ENCODE assay signal across 16 mouse cellular contexts in genomic region chr2:33803083-33803615, GRCm38 (mm10).
DNase-seq lines count a peak whose midpoint lies in the region; ATAC-seq and TF ChIP-seq lines count a peak whose summit lies in the region.
"Had no signal": no experiment of that assay in that cellular context is flagged by ENCODE, and none has a peak within 500 bp of the region (broad histone marks: within the 10 kb centered on the region; RNA-seq: fewer than 3 reads in every experiment).

No protein-coding gene starts in this region.

- H3K36me3 ChIP-seq in hindbrain, postnatal 0 days (ENCODE audit: insufficient read depth, low read length), result peaks cover 14% of the 10 kb centered on the region
- H3K36me3 ChIP-seq in hindbrain, embryonic 13.5 days, result peaks cover 54% of the 10 kb centered on the region
- H3K36me3 ChIP-seq in forebrain, embryonic 16.5 days (ENCODE audit: control insufficient read depth, insufficient read depth), result peaks cover 5% of the 10 kb centered on the region; the same call in 1 of the 2 replicates
- H3K36me3 ChIP-seq: heart, embryonic 15.5 days had no signal

- H3K27ac ChIP-seq in hindbrain, postnatal 0 days, result peak overlapping the region; percentile 45; the same call in 1 of the 2 replicates
- H3K27ac ChIP-seq in hindbrain, embryonic 13.5 days, result no peak overlapping the region
- no peak overlapping the region for H3K27ac ChIP-seq in forebrain, embryonic 16.5 days (ENCODE audit: low read length)
- H3K27ac ChIP-seq: heart, adult 2 months; heart, embryonic 15.5 days; neural tube, embryonic 12.5 days had no signal

- no peak overlapping the region for H3K9ac ChIP-seq in hindbrain, postnatal 0 days (replicated peaks; ENCODE audit: low read length)
- no peak overlapping the region for H3K9ac ChIP-seq in hindbrain, embryonic 13.5 days
- H3K9ac ChIP-seq in forebrain, embryonic 16.5 days (replicated peaks; ENCODE audit: low read depth, low read length), result no peak overlapping the region
- H3K9ac ChIP-seq: heart, embryonic 15.5 days; lung, embryonic 14.5 days; neural tube, embryonic 12.5 days had no signal

- H3K4me2 ChIP-seq in hindbrain, postnatal 0 days (ENCODE audit: low read depth, low read length), result no peak overlapping the region
- no peak overlapping the region for H3K4me2 ChIP-seq in hindbrain, embryonic 13.5 days
- no peak overlapping the region for H3K4me2 ChIP-seq in forebrain, embryonic 16.5 days (ENCODE audit: low read length)
- H3K4me2 ChIP-seq: heart, embryonic 15.5 days; lung, embryonic 14.5 days; neural tube, embryonic 12.5 days had no signal

- H3K9me3 ChIP-seq in hindbrain, postnatal 0 days (ENCODE audit: low read length), result no peaks in the 10 kb centered on the region
- H3K9me3 ChIP-seq in hindbrain, embryonic 13.5 days, result no peaks in the 10 kb centered on the region
- no peaks in the 10 kb centered on the region for H3K9me3 ChIP-seq in forebrain, embryonic 16.5 days (ENCODE audit: control insufficient read depth, low read length)
- H3K9me3 ChIP-seq: heart, embryonic 15.5 days; neural tube, embryonic 12.5 days had no signal

- H3K4me3 ChIP-seq in hindbrain, postnatal 0 days (ENCODE audit: low read length), result no peak overlapping the region
- H3K4me3 ChIP-seq in hindbrain, embryonic 13.5 days, result no peak overlapping the region
- no peak overlapping the region for H3K4me3 ChIP-seq in forebrain, embryonic 16.5 days (replicated peaks; ENCODE audit: low read length)
- H3K4me3 ChIP-seq: heart, adult 2 months; heart, embryonic 15.5 days; neural tube, embryonic 12.5 days had no signal

- H3K27me3 ChIP-seq in hindbrain, postnatal 0 days (ENCODE audit: insufficient read depth, low read length), result no peaks in the 10 kb centered on the region
- H3K27me3 ChIP-seq in hindbrain, embryonic 13.5 days, result no peaks in the 10 kb centered on the region
- no peaks in the 10 kb centered on the region for H3K27me3 ChIP-seq in forebrain, embryonic 16.5 days (replicated peaks; ENCODE audit: control insufficient read depth, insufficient read depth, low read length)
- H3K27me3 ChIP-seq: heart, embryonic 15.5 days; neural tube, embryonic 12.5 days; Patski had no signal

- intact Hi-C loops in heart, postnatal 36 days (cut with DNase I), result no loop called here

- ATAC-seq in hindbrain, postnatal 0 days, result peak; percentile 46; the same call in 1 of the 2 replicates
- ATAC-seq in hindbrain, embryonic 13.5 days (ENCODE audit: low FRiP score), result no peak
- peak; percentile 45 for ATAC-seq in forebrain, embryonic 16.5 days
- ATAC-seq: intestine, postnatal 0 days; Patski had no signal

- no peak for TF ChIP-seq CTCF in hindbrain, postnatal 0 days (IDR thresholded peaks at IDR 0.05; ENCODE audit: low read depth)

- no peak for DNase-seq in hindbrain, postnatal 0 days (ENCODE audit: low spot score)
- peak; percentile 16 to 31 for DNase-seq in spleen, postnatal 36 days (ENCODE audit: low spot score in 2 of 2)
- DNase-seq in spleen, postnatal 14 days (ENCODE audit: low spot score in 2 of 2), result no peak
- DNase-seq in cerebellum, postnatal 10 days, result no peak
- DNase-seq in heart, postnatal 36 days, result no peak
- DNase-seq: cerebellum, adult 9-11 months; gastrocnemius, postnatal 10 days; heart, adult 2 months; layer of hippocampus, postnatal 36 days; lung, embryonic 14.5 days had no signal

- no peaks in the 10 kb centered on the region for H3K4me1 ChIP-seq in hindbrain, postnatal 0 days (ENCODE audit: insufficient read depth, low read length)
- H3K4me1 ChIP-seq in hindbrain, embryonic 13.5 days (replicated peaks), result peaks cover 46% of the 10 kb centered on the region
- 0 out of 2 replicates have a peak, but pooled peaks cover 3% of the 10 kb centered on the region for H3K4me1 ChIP-seq in forebrain, embryonic 16.5 days (replicated peaks; ENCODE audit: control insufficient read depth, insufficient read depth, low read length)

- 56% methylated on average over 12 of the region's 12 CpGs for WGBS in hindbrain, postnatal 0 days
- 84% methylated on average over 12 of the region's 12 CpGs for WGBS in hindbrain, embryonic 13.5 days
- 67% methylated on average over 12 of the region's 12 CpGs for WGBS in forebrain, embryonic 16.5 days

Comparison
In these comparisons a context has a peak if more than half of its experiments do, and no peak if none do; other contexts are left out.
1. DNase-seq: peak in spleen, postnatal 36 days (2 of 2); none in hindbrain, postnatal 0 days (single experiment), spleen, postnatal 14 days (0 of 2), cerebellum, postnatal 10 days (0 of 2) and heart, postnatal 36 days (0 of 2).